Mouse (Mus musculus) right cerebral cortex, postnatal 10 days (tissue): ENCODE results near the gene Pced1a.
"Not testable (repeated sequence)": the region's sequence is repeated elsewhere in the genome, so short reads cannot be mapped to it uniquely, and the experiment has no call there.

Experiments
- DNase-seq, 2 experiments: peaks; one replicate each; pipeline ENCODE4 v3.0.0; 2021; ENCODE audit warnings: low spot score in 2 of 2

Pced1a gene

GRCm38 (mm10) chr2:130390993-130391625 is 33.4 kb downstream of the Pced1a start:
- DNase-seq = no peak

GRCm38 (mm10) chr2:130388796-130389195 is 35.7 kb downstream of the Pced1a start:
- no peak for DNase-seq

GRCm38 (mm10) chr2:130386212-130386611 is 38.3 kb downstream of the Pced1a start:
- no peak for DNase-seq

- no peak for DNase-seq
Observed at GRCm38 (mm10) chr2:130383895-130384294, 40.6 kb downstream of the Pced1a start.

- DNase-seq = no peak
Observed at GRCm38 (mm10) chr2:130383205-130383604, 41.3 kb downstream of the Pced1a start.

GRCm38 (mm10) chr2:130374951-130375350 is 49.5 kb downstream of the Pced1a start:
- DNase-seq = no peak

- DNase-seq = not testable (repeated sequence)
Observed at GRCm38 (mm10) chr2:130373026-130373425, 51.5 kb downstream of the Pced1a start.

GRCm38 (mm10) chr2:130367386-130367785 is 57.1 kb downstream of the Pced1a start:
- no peak for DNase-seq
